Mouse (Mus musculus) layer of hippocampus, adult 11-12 months (tissue): ENCODE data around the gene Pak2.

ENCODE experiments used
- DNase-seq: peaks from one replicate; pipeline ENCODE4 v3.0.0; 2022; ENCODE audit warnings: low spot score

The Pak2 gene

GRCm38 (mm10) chr16:32002509-32003477 is 76.3 kb downstream of the Pak2 start, which contains the start of gene Senp5:
Senp5 (minus strand) TSS chr16:32003287.
- DNase-seq = peak; percentile 90

DNA sequence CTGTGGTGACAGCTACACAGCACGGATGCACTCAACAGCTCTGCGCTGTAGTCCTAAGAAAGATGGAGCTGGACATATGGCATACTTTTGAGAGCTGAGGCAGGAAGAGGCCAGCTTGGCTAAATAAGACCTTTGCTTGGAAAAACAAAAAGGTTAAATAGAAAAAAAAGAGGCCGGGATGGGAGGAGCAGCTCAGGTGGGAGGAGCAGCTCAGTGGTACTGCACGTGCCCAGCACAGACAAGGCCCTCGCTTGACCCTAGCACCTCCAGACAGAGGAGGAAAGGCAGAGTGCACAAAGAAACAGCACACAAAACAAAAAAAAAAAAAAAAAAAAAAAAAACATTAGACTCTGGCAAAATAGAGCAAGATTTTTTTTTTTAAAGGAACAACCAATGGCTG is 82.8 kb downstream of the Pak2 start:
- DNase-seq = no peak

GRCm38 (mm10) chr16:31993946-31994345 is 85.2 kb downstream of the Pak2 start:
- DNase-seq = no peak

- DNase-seq = no peak
Measured at GRCm38 (mm10) chr16:31993195-31993594, 85.9 kb downstream of the Pak2 start.

DNA sequence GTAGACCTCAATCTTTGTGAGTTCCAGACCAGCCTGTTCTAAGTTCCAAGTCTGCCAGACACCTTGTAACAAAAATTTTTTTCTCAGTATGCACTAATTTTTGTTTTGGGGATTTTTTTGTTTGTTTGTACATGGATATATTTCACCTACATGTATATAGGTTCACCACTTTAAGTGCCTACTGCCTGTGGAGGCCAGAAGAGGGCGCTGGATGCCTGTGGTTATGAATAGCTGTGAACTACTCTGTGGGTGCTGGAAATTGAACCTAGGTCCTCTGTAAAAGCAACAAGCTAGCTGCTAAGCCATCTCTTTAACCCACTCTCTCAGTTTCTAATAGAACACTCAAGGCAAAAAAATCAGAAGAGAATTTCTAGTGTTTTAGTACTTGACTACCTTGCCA is 87.1 kb downstream of the Pak2 start:
- DNase-seq = no peak

DNA sequence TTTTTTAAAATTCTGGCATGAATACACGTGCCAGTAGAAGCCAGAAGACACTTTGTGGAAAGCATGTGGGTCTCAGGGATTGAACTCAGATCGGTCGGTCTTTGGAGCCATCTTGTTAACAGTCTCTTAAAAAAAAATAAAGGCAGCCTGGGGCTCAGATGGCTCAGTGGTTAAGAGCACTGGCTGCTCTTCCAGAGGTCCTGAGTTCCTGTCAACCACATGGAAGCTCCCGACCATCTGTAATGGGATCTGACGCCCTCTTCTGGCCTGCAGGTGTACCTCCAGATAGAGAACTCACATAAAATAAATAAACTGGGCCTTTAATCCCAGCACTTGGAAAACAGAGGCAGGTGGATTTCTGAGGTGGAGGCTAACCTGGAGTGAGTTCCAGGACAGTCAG is 98.2 kb downstream of the Pak2 start:
- no peak for DNase-seq

DNA sequence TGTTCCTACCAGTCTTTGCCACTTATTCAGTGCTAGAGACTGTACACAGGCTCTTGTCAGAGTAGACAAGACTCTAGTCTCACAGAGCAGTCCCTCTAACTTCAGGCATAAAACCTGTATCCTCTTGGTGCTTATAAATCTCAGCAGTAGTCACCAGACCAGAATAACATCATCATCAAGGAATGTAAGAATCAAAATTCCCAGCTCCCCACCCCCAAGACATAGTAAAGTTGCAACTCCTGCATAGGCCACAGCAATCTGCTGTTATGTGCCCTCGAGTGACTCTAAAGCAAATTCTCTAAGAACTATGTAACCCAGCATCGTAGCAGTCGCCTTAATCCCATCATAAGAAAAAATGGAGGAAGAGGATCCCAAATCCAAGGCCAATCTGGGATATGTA is 99.6 kb downstream of the Pak2 start:
- no peak for DNase-seq

DNA sequence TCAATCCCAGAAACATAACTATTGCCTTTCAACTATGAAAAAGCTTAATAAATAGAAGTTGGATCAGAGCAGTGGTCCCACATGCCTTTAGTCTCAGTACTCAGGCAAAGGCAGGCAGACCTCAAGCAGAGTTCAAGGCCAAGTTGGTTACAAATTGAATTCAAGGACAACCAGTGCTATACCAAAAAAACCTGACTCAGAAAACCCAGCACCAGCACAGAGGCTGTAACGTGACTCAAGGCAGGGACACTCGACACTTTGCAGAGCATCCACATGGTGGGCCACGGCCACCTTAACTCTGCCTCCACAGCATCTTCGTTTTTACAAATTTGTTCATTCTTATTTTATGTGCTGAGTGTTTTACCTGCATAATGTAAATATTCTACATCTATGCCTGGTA is 103.9 kb downstream of the Pak2 start:
- no peak for DNase-seq
